Mouse (Mus musculus) cerebellum, adult 2 months (tissue): ENCODE results near the gene Hs6st2.

Experiments
- CTCF ChIP-seq: fragments of 200-500 bp; IDR thresholded peaks from 2 replicates; pipeline ENCODE4 v1.5.1; 2011; ENCODE audit warnings: low read depth, mild to moderate bottlenecking, control low read depth, low read length, moderate library complexity, borderline replicate concordance; ENCODE audit not compliant: insufficient read depth
- POLR2A ChIP-seq: fragments of 200-500 bp; IDR thresholded peaks from 2 replicates; pipeline ENCODE4 v1.6.1; 2011; ENCODE audit warnings: low read length, control low read depth, borderline replicate concordance; ENCODE audit not compliant: insufficient read depth

DNA sequence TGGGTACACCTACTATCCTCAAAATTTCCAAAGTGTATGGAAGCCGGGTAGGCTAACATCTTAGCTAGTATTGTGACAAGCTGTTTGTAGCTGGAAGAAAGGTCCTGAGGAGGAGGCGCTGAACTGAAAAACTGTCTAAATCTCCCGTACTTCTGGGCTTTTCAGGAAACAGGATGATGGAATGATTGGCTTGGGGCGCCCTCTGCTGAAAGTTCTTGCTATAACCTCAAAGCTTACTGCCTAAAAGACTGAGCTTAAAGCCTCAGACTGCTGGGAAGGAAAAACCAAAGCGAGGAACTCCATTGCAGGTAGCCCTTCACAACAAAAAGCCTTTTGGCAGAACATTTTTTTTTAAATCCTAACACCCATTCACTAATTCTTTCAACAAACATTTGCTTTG, 307.0 kb downstream of the Hs6st2 start:
- TF ChIP-seq POLR2A (no peak), CTCF (peak; percentile 47; the same call in 1 of the 2 replicates)
